Mouse (Mus musculus): ENCODE data around the gene A4galt.

The A4galt gene

GRCm38 (mm10) chr15:83224136-83224766 is 27.3 kb downstream of the A4galt start:
- DNase-seq = peak; percentile 20

GRCm38 (mm10) chr15:83223208-83223962 is 28.2 kb downstream of the A4galt start:
- no peak for DNase-seq

- DNase-seq = no peak
Observed at GRCm38 (mm10) chr15:83221721-83222120, 29.9 kb downstream of the A4galt start.

- DNase-seq = no peak
Observed at GRCm38 (mm10) chr15:83220368-83221013, 31.1 kb downstream of the A4galt start.

- DNase-seq = no peak
Observed at GRCm38 (mm10) chr15:83215322-83216216, 36.0 kb downstream of the A4galt start.

GRCm38 (mm10) chr15:83210229-83210628 is 41.3 kb downstream of the A4galt start:
- peak; percentile 27 for DNase-seq

- DNase-seq = no peak
Observed at GRCm38 (mm10) chr15:83209719-83210118, 41.9 kb downstream of the A4galt start.

GRCm38 (mm10) chr15:83209092-83209695 is 42.4 kb downstream of the A4galt start:
- DNase-seq = no peak

- peak; percentile 56 for DNase-seq
Observed at GRCm38 (mm10) chr15:83204731-83205451, 46.7 kb downstream of the A4galt start.

GRCm38 (mm10) chr15:83202412-83202811 is 49.2 kb downstream of the A4galt start:
- no peak for DNase-seq

GRCm38 (mm10) chr15:83193413-83193812 is 58.2 kb downstream of the A4galt start:
- DNase-seq = no peak

- DNase-seq = no peak
Observed at GRCm38 (mm10) chr15:83182351-83182750, 69.2 kb downstream of the A4galt start.

GRCm38 (mm10) chr15:83181800-83182330 is 69.7 kb downstream of the A4galt start:
- no peak for DNase-seq

- no peak for DNase-seq
Observed at GRCm38 (mm10) chr15:83180004-83180403, 71.6 kb downstream of the A4galt start.
